Mouse (Mus musculus) stomach, embryonic 16.5 days (tissue): Measurements from ENCODE around the gene Rnf181. TPM values are rescaled to one million over a fixed set of nuclear protein-coding genes. Genes with fewer than 3 reads are reported as not detected.

Experiments
- ATAC-seq: fragments of 200-750 bp; cut with Nextera tagmentation; 2 replicates; pipeline ENCODE4 v1.8.0; 2017; ENCODE audit warnings: moderate number of reproducible peaks, moderate TSS enrichment; ENCODE audit not compliant: insufficient read depth, low FRiP score
- H3K27ac ChIP-seq: fragments of 300-500 bp; sonication (generic); 2 replicates; pipeline ENCODE4 v1.5.1; 2014; ENCODE audit warnings: low read length
- H3K27me3 ChIP-seq: fragments of 300-500 bp; sonication (generic); 2 replicates; pipeline ENCODE4 v1.6.1; 2014; ENCODE audit warnings: low read length, control low read depth, mixed read lengths; ENCODE audit not compliant: control insufficient read depth, insufficient read depth
- H3K36me3 ChIP-seq: fragments of 300-500 bp; sonication (generic); 2 replicates; pipeline ENCODE4 v1.6.1; 2014; ENCODE audit warnings: low read length; ENCODE audit not compliant: control insufficient read depth, insufficient read depth
- H3K4me1 ChIP-seq: fragments of 300-500 bp; sonication (generic); 2 replicates; pipeline ENCODE4 v1.6.1; 2014; ENCODE audit warnings: low read length, control low read depth, mixed read lengths; ENCODE audit not compliant: control insufficient read depth, insufficient read depth
- H3K4me2 ChIP-seq: fragments of 300-500 bp; sonication (generic); 2 replicates; pipeline ENCODE4 v1.6.1; 2014; ENCODE audit warnings: low read depth, low read length, mixed read lengths
- H3K4me3 ChIP-seq: fragments of 300-500 bp; sonication (generic); replicated peaks from 2 replicates; pipeline ENCODE4 v1.5.1; 2014; ENCODE audit warnings: mild to moderate bottlenecking, low read length
- H3K9ac ChIP-seq: fragments of 300-500 bp; sonication (generic); 2 replicates; pipeline ENCODE4 v1.6.1; 2014; ENCODE audit warnings: low read length
- H3K9me3 ChIP-seq: fragments of 300-500 bp; sonication (generic); replicated peaks from 2 replicates; pipeline ENCODE4 v1.6.1; 2016; ENCODE audit warnings: low read length, control low read depth; ENCODE audit not compliant: control insufficient read depth
- WGBS: fragments of 180-500 bp; shearing (Covaris S2); extraction: QIAGEN DNeasy Blood & Tissue Kit; methylation state at CpG from one replicate; pipeline ENCODE4 v1.1.7; 2014; 5-methylcytosine and 5-hydroxymethylcytosine counted together
- polyA plus RNA-seq: library from polyadenylated mRNA; unstranded; fragments of >200 nt; fragmentation: Nextera tagmentation; extraction: Ambion mirVana; gene quantifications from 2 replicates; pipeline ENCODE4 v1.2.1, GENCODE M21; 2015

Rnf181 gene
- polyA plus RNA-seq, 1 experiment from 2014 or later, result 139 TPM

DNA sequence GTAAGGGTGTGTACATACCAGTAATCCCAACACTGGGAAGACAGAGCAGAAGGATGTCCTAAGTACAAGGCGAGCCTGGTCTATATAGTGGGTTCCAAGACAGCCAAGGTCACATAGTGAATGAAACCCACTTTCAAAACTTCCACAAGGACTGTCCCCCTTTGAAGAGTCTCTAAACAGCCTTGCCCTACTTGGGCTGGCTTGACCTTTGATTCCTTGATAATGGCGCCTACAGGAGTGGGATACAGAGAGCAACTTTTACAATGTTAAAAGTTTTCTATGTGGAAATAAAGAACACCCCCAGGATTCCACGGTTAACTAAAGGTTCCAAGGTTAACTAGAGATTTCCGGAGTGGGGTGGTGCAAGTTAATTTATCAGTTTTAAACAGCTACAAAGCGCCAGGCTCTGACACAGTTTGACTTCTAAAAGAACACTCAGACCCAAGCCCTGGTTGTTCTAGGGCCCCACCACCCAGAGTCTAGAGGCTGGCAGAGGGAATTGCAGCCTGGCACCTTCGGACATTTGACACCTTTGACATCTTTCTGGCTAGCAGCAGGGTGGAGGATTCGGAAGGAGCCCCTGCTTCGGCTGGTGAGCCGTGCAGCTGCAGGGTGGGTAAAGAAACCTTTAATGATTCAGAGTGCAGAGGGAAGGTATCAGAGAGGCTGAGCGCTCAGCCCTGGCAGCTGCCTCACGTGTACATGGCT is 6.7 kb downstream of the Rnf181 start:
- no peak overlapping the region; the same call in 1 of the 2 replicates for H3K4me3 ChIP-seq
- H3K9ac ChIP-seq, result peak overlapping the region; percentile 32; the same call in 1 of the 2 replicates
- H3K27ac ChIP-seq, result 0 out of 2 replicates have a peak overlapping the region, but pooled peaks have one; percentile 7
- H3K4me2 ChIP-seq, result peak overlapping the region; percentile 81
- ATAC-seq, result no peak
- no peaks in the 10 kb centered on the region for H3K9me3 ChIP-seq
- no peaks in the 10 kb centered on the region for H3K27me3 ChIP-seq
- 0 out of 2 replicates have a peak, but pooled peaks cover 11% of the 10 kb centered on the region for H3K36me3 ChIP-seq
- WGBS, result 61% methylated on average over 11 of the region's 11 CpGs
- H3K4me1 ChIP-seq, result peaks cover 44% of the 10 kb centered on the region

- H3K4me1 ChIP-seq, result peaks cover 49% of the 10 kb centered on the region
- no peak overlapping the region for H3K4me2 ChIP-seq
- no peaks in the 10 kb centered on the region for H3K27me3 ChIP-seq
- H3K9me3 ChIP-seq, result no peaks in the 10 kb centered on the region
- 0 out of 2 replicates have a peak overlapping the region, but pooled peaks have one; percentile 28 for H3K9ac ChIP-seq
- WGBS, result 80% methylated on average over 2 of the region's 2 CpGs
- 0 out of 2 replicates have a peak, but pooled peaks cover 11% of the 10 kb centered on the region for H3K36me3 ChIP-seq
- ATAC-seq, result no peak
- H3K27ac ChIP-seq, result no peak overlapping the region
- H3K4me3 ChIP-seq, result no peak overlapping the region
These were observed 7.4 kb downstream of the Rnf181 start for GRCm38 (mm10) chr6:72359343-72359742.

- 0 out of 2 replicates have a peak, but pooled peaks cover 11% of the 10 kb centered on the region for H3K36me3 ChIP-seq
- H3K4me2 ChIP-seq, result 0 out of 2 replicates have a peak overlapping the region, but pooled peaks have one; percentile 10
- H3K9ac ChIP-seq, result no peak overlapping the region
- no peak for ATAC-seq
- no peaks in the 10 kb centered on the region for H3K9me3 ChIP-seq
- peaks cover 49% of the 10 kb centered on the region for H3K4me1 ChIP-seq
- no peak overlapping the region for H3K4me3 ChIP-seq
- peak overlapping the region; percentile 50; the same call in 1 of the 2 replicates for H3K27ac ChIP-seq
- H3K27me3 ChIP-seq, result no peaks in the 10 kb centered on the region
- WGBS, result 81% methylated on average over 10 of the region's 10 CpGs
These were observed 8.5 kb downstream of the Rnf181 start for GRCm38 (mm10) chr6:72358086-72358764.

- 48% methylated on average over 5 of the region's 5 CpGs for WGBS
- Histone ChIP-seq H3K9me3 (no peaks in the 10 kb centered on the region), H3K36me3 (0 out of 2 replicates have a peak, but pooled peaks cover 11% of the 10 kb centered on the region), H3K4me1 (peaks cover 54% of the 10 kb centered on the region), H3K27ac (peak overlapping the region; percentile 50; the same call in 1 of the 2 replicates), H3K4me2 (0 out of 2 replicates have a peak overlapping the region, but pooled peaks have one; percentile 10), H3K4me3 (no peak overlapping the region), H3K9ac (peak overlapping the region; percentile 52; the same call in 1 of the 2 replicates), H3K27me3 (no peaks in the 10 kb centered on the region)
- ATAC-seq, result peak; percentile 8; the same call in 1 of the 2 replicates
These were observed 9.3 kb downstream of the Rnf181 start for GRCm38 (mm10) chr6:72357164-72358079.

DNA sequence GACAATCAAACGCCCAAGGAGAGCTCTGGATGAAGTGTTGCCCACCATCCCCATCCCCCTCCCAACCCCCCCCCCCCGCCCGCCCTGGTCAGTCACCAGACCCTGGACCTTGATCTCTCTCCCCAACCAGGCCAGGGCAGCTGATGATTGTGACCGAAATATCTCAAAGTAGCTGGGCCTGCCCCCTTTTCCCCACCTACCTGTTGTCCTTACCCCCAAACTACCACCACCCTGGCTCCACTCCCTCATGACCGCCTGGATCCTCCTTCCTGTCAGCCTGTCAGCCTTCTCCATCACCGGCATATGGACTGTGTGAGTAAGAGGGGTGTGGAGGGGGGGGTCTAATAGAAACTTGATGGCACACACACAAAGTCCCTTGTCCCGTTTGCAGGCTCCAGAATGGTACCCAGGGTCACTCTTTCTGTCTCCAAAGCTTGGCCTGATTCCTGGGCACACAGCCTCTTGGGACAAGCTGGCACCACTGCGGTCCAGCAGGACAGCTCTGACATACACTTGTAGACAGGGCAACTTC is 10.7 kb downstream of the Rnf181 start:
- peak; percentile 0; the same call in 1 of the 2 replicates for ATAC-seq
- Histone ChIP-seq H3K27ac (peak overlapping the region; percentile 58; the same call in 1 of the 2 replicates), H3K4me3 (peak overlapping the region; percentile 59), H3K36me3 (0 out of 2 replicates have a peak, but pooled peaks cover 11% of the 10 kb centered on the region), H3K9ac (peak overlapping the region; percentile 79), H3K9me3 (no peaks in the 10 kb centered on the region), H3K27me3 (no peaks in the 10 kb centered on the region), H3K4me2 (peak overlapping the region; percentile 95), H3K4me1 (peaks cover 49% of the 10 kb centered on the region)
- WGBS, result 37% methylated on average over 8 of the region's 8 CpGs

DNA sequence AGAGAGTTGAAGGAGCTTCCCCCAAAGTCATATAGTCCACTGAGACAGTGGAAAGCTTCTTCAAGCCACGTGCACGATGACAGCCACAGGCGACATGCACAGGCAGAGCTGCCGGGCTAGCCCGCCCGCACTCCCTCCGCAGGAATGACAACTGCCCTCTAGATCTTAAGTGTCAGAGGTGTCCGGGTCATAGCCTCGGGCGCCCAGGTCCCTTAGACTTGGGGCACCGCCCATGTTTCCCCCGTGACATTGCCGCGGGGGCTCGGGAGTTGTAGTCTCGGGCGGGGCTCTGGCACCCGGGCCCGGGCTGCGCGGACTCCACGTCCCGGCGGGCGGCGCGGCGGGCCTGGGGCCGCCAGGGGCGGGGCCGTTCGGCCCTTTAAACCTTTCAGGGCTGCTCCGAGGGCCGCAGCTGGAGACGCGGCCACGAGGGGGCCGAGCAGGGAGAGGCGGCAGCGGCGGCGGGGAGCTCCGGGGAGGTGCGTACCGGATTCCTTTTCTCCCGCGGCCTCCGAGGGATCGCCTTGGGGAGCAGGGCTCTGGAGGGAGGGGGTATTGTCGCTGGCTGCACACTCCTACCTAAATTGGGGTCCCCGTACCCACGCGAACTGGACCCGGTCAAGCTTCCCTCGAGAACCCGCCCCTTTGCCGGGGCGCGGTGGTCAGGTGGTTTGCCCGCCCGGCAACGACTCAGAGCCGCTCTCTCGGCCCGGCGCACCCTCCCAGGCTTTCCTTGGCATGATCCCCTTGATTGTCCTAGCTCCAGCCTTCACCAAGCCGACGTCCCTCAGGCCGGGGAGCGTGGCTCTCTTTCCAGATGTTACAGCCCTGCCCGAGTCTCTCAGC is 11.5 kb downstream of the Rnf181 start, which contains the start of gene Tmem150a:
Gene Tmem150a, plus strand, starts transcription at position 382 of the 846 bp plus-strand sequence.
- peak; percentile 88 for ATAC-seq
- Histone ChIP-seq H3K36me3 (0 out of 2 replicates have a peak, but pooled peaks cover 17% of the 10 kb centered on the region), H3K9ac (peak within 1 kb of the TSS; percentile 79), H3K9me3 (no peaks in the 10 kb centered on the region), H3K4me2 (peak within 1 kb of the TSS; percentile 95), H3K27me3 (no peaks in the 10 kb centered on the region), H3K4me1 (peaks cover 45% of the 10 kb centered on the region), H3K27ac (peak within 1 kb of the TSS; percentile 58), H3K4me3 (peak within 1 kb of the TSS; percentile 59)
- WGBS, result under 1% methylated on average over 71 of the region's 71 CpGs

DNA sequence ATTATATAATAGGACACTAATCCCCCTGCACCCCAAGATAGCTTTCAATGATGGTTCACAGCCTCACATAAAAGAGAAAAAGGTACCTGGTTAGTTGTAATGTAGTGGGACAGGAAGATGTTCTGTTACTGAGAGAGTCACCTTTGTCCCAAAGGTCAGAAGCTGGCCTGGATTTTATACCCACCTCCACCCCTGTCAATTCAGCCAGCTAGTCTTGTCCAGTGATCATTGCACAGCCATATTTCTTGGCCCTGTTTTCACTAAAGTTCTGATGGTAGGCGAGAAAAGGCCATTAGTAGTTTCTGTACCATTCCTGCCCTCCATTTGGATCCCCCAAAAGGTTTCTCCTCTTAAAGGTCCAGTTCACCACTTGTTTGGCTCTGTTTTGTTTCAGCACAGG is 12.7 kb downstream of the Rnf181 start:
- WGBS, result 86% methylated on average over 1 of the region's 1 CpGs
- H3K36me3 ChIP-seq, result 0 out of 2 replicates have a peak, but pooled peaks cover 15% of the 10 kb centered on the region
- H3K9ac ChIP-seq, result no peak overlapping the region
- H3K4me3 ChIP-seq, result no peak overlapping the region
- H3K27ac ChIP-seq, result no peak overlapping the region
- no peak overlapping the region for H3K4me2 ChIP-seq
- H3K9me3 ChIP-seq, result no peaks in the 10 kb centered on the region
- H3K4me1 ChIP-seq, result peaks cover 41% of the 10 kb centered on the region
- no peaks in the 10 kb centered on the region for H3K27me3 ChIP-seq
- ATAC-seq, result no peak
